Mouse (Mus musculus) MEL-GATA-1-ER (cell line): Measurements from ENCODE around the gene Gm8922.
"Not testable (repeated sequence)": the region's sequence is repeated elsewhere in the genome, so short reads cannot be mapped to it uniquely, and the experiment has no call there.

ENCODE experiments used
- DNase-seq: peaks from one replicate; pipeline ENCODE4 v3.0.0-alpha.2; 2012; ENCODE audit warnings: low read depth; ENCODE audit errors: extremely low read depth

The Gm8922 gene

GRCm38 (mm10) chr5:11681659-11682058, at the start of gene Gm8922:
Gene Gm8922 (plus strand): TSS chr5:11681959.
- not testable (repeated sequence) for DNase-seq
